Mouse (Mus musculus) heart, embryonic 16.5 days (tissue): ENCODE data around the gene Tbc1d9b. TPM values are rescaled to one million over a fixed set of nuclear protein-coding genes. Genes with fewer than 3 reads are reported as not detected.

Source experiments
- ATAC-seq: fragments of 200-750 bp; cut with Nextera tagmentation; replicated peaks from 2 replicates; pipeline ENCODE4 v1.8.0; 2017; ENCODE audit warnings: moderate number of reproducible peaks; ENCODE audit not compliant: insufficient read depth, low FRiP score; ENCODE audit errors: extremely low read depth
- H3K27ac ChIP-seq: fragments of 300-500 bp; sonication (generic); 2 replicates; pipeline ENCODE4 v1.5.1; 2014; ENCODE audit warnings: mild to moderate bottlenecking, low read length, control low read depth, moderate library complexity
- H3K27me3 ChIP-seq: fragments of 300-500 bp; sonication (generic); 2 replicates; pipeline ENCODE4 v1.6.1; 2014; ENCODE audit warnings: low read length, mixed read lengths; ENCODE audit not compliant: control insufficient read depth, insufficient read depth
- H3K36me3 ChIP-seq: fragments of 300-500 bp; sonication (generic); 2 replicates; pipeline ENCODE4 v1.6.1; 2014; ENCODE audit not compliant: control insufficient read depth, insufficient read depth
- H3K4me1 ChIP-seq: fragments of 300-500 bp; sonication (generic); 2 replicates; pipeline ENCODE4 v1.6.1; 2014; ENCODE audit warnings: low read length, mixed read lengths; ENCODE audit not compliant: control insufficient read depth, insufficient read depth
- H3K4me2 ChIP-seq: fragments of 300-500 bp; sonication (generic); 2 replicates; pipeline ENCODE4 v1.6.1; 2014; ENCODE audit warnings: low read depth, mild to moderate bottlenecking, control low read depth, low read length
- H3K4me3 ChIP-seq: fragments of 300-500 bp; sonication (generic); 2 replicates; pipeline ENCODE4 v1.5.1; 2014; ENCODE audit warnings: mild to moderate bottlenecking, control low read depth, low read length
- H3K9ac ChIP-seq: fragments of 300-500 bp; sonication (generic); 2 replicates; pipeline ENCODE4 v1.6.1; 2014; ENCODE audit warnings: low read length, control low read depth
- H3K9me3 ChIP-seq: fragments of 300-500 bp; sonication (generic); replicated peaks from 2 replicates; pipeline ENCODE4 v1.6.1; 2016; ENCODE audit warnings: low read length; ENCODE audit not compliant: control insufficient read depth
- WGBS: fragments of 180-500 bp; shearing (Covaris S2); extraction: QIAGEN DNeasy Blood & Tissue Kit; methylation state at CpG from one replicate; pipeline ENCODE4 v1.1.7; 2014; 5-methylcytosine and 5-hydroxymethylcytosine counted together
- polyA plus RNA-seq: library from polyadenylated mRNA; unstranded; fragments of >200 nt; fragmentation: Nextera tagmentation; extraction: Ambion mirVana; gene quantifications from 2 replicates; pipeline ENCODE4 v1.2.1, GENCODE M21; 2015

Tbc1d9b gene
- polyA plus RNA-seq, 1 experiment from 2014 or later = 34.1 TPM

- H3K36me3 ChIP-seq = peaks cover 70% of the 10 kb centered on the region
- peak overlapping the region; percentile 6; the same call in 1 of the 2 replicates for H3K9ac ChIP-seq
- peaks cover 14% of the 10 kb centered on the region for H3K4me1 ChIP-seq
- H3K4me3 ChIP-seq = no peak overlapping the region
- no peak for ATAC-seq
- peak overlapping the region; percentile 77 for H3K27ac ChIP-seq
- 94% methylated on average over 11 of the region's 11 CpGs for WGBS
- no peaks in the 10 kb centered on the region for H3K27me3 ChIP-seq
- no peaks in the 10 kb centered on the region for H3K9me3 ChIP-seq
- H3K4me2 ChIP-seq = no peak overlapping the region
These were observed 16.8 kb downstream of the Tbc1d9b start for GRCm38 (mm10) chr11:50147958-50148476.

- ATAC-seq = no peak
- no peaks in the 10 kb centered on the region for H3K9me3 ChIP-seq
- 85% methylated on average over 7 of the region's 7 CpGs for WGBS
- no peak overlapping the region for H3K4me3 ChIP-seq
- H3K4me1 ChIP-seq = peaks cover 14% of the 10 kb centered on the region
- no peak overlapping the region for H3K9ac ChIP-seq
- H3K36me3 ChIP-seq = peaks cover 68% of the 10 kb centered on the region
- no peak overlapping the region for H3K4me2 ChIP-seq
- no peaks in the 10 kb centered on the region for H3K27me3 ChIP-seq
- no peak overlapping the region for H3K27ac ChIP-seq
These were observed 18.0 kb downstream of the Tbc1d9b start for GRCm38 (mm10) chr11:50149200-50149599.

GRCm38 (mm10) chr11:50149603-50150150, 18.5 kb downstream of the Tbc1d9b start:
- Histone ChIP-seq H3K9ac (no peak overlapping the region), H3K36me3 (peaks cover 68% of the 10 kb centered on the region), H3K4me2 (no peak overlapping the region), H3K4me3 (no peak overlapping the region), H3K4me1 (peaks cover 14% of the 10 kb centered on the region), H3K9me3 (no peaks in the 10 kb centered on the region), H3K27me3 (no peaks in the 10 kb centered on the region), H3K27ac (no peak overlapping the region)
- WGBS = 81% methylated on average over 9 of the region's 9 CpGs
- ATAC-seq = no peak

DNA sequence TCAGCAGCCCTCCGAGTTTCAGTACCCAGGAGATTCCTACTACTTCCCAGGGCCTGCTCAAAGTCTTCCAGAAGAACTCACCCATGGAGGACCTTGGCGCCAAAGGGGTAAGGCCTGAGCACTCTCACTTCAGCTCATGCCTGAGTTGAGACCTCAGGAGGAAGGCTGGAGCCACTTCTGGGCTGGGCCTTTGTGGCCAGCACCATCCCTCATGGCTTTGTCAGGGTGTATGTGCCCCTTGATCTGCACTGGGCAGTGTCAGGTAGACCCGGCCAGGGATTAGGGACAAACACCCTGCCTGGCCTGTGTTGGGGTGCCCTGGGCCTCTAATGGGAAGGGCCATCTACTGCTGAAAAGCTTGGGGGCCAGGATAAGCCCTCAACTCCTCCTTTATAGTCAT, 20.2 kb downstream of the Tbc1d9b start:
- peaks cover 14% of the 10 kb centered on the region for H3K4me1 ChIP-seq
- no peak overlapping the region for H3K9ac ChIP-seq
- no peak overlapping the region for H3K4me3 ChIP-seq
- no peak for ATAC-seq
- H3K4me2 ChIP-seq = no peak overlapping the region
- H3K9me3 ChIP-seq = no peaks in the 10 kb centered on the region
- peaks cover 63% of the 10 kb centered on the region for H3K36me3 ChIP-seq
- WGBS = 87% methylated on average over 3 of the region's 3 CpGs
- no peaks in the 10 kb centered on the region for H3K27me3 ChIP-seq
- no peak overlapping the region for H3K27ac ChIP-seq

- 69% methylated on average over 9 of the region's 9 CpGs for WGBS
- H3K4me2 ChIP-seq = no peak overlapping the region
These were observed 23.0 kb downstream of the Tbc1d9b start for GRCm38 (mm10) chr11:50154166-50154565.

GRCm38 (mm10) chr11:50154777-50155520, 23.8 kb downstream of the Tbc1d9b start:
- Histone ChIP-seq H3K4me1 (no peaks in the 10 kb centered on the region), H3K36me3 (peaks cover 71% of the 10 kb centered on the region), H3K27me3 (no peaks in the 10 kb centered on the region), H3K9me3 (no peaks in the 10 kb centered on the region), H3K4me2 (no peak overlapping the region), H3K4me3 (no peak overlapping the region), H3K27ac (no peak overlapping the region), H3K9ac (no peak overlapping the region)
- WGBS = 74% methylated on average over 12 of the region's 12 CpGs
- ATAC-seq = no peak

More at GRCm38 (mm10) chr11:50154166-50154565, 23.0 kb downstream of the Tbc1d9b start:
- no peak overlapping the region for H3K9ac ChIP-seq
- peaks cover 79% of the 10 kb centered on the region for H3K36me3 ChIP-seq
- H3K4me1 ChIP-seq = no peaks in the 10 kb centered on the region
- H3K27me3 ChIP-seq = no peaks in the 10 kb centered on the region
- no peaks in the 10 kb centered on the region for H3K9me3 ChIP-seq
- no peak for ATAC-seq
- H3K27ac ChIP-seq = no peak overlapping the region
- no peak overlapping the region for H3K4me3 ChIP-seq

- H3K4me3 ChIP-seq = no peak overlapping the region
- H3K27me3 ChIP-seq = no peaks in the 10 kb centered on the region
- WGBS = 91% methylated on average over 2 of the region's 2 CpGs
These were observed 24.6 kb downstream of the Tbc1d9b start for GRCm38 (mm10) chr11:50155785-50156184.

DNA sequence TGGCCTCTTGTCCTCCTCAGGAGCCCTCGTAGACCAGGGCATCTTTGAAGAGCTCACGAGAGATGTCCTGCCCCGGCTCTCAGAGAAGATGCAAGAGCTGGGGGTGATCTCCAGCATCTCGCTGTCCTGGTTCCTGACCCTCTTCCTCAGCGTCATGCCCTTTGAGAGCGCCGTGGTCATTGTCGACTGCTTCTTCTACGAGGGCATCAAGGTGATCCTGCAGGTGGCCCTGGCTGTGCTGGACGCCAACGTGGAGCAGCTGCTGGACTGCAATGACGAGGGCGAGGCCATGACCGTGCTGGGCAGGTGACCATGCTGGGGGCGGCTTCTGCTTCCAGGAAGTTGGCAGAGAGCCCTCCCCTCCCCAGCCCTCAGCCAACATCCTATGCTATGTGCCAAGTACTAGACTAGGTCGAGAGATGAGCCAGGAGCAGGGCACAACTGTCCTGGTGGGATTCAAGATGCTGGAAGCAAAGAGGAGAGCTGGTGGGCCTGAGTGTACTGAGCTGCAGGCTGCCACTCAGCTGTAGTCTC, 25.6 kb downstream of the Tbc1d9b start:
- Histone ChIP-seq H3K4me3 (no peak overlapping the region), H3K9ac (no peak overlapping the region), H3K9me3 (no peaks in the 10 kb centered on the region), H3K4me2 (no peak overlapping the region), H3K27me3 (no peaks in the 10 kb centered on the region), H3K27ac (no peak overlapping the region), H3K4me1 (no peaks in the 10 kb centered on the region), H3K36me3 (peaks cover 53% of the 10 kb centered on the region)
- WGBS = 87% methylated on average over 16 of the region's 16 CpGs
- ATAC-seq = no peak

More at GRCm38 (mm10) chr11:50155785-50156184, 24.6 kb downstream of the Tbc1d9b start:
- Histone ChIP-seq H3K4me1 (no peaks in the 10 kb centered on the region), H3K9me3 (no peaks in the 10 kb centered on the region), H3K4me2 (no peak overlapping the region), H3K36me3 (peaks cover 63% of the 10 kb centered on the region), H3K9ac (no peak overlapping the region), H3K27ac (no peak overlapping the region)
- no peak for ATAC-seq

- Histone ChIP-seq H3K4me1 (no peaks in the 10 kb centered on the region), H3K27me3 (no peaks in the 10 kb centered on the region), H3K9me3 (no peaks in the 10 kb centered on the region), H3K4me2 (no peak overlapping the region), H3K9ac (no peak overlapping the region), H3K4me3 (no peak overlapping the region), H3K27ac (no peak overlapping the region), H3K36me3 (peaks cover 39% of the 10 kb centered on the region)
- ATAC-seq = no peak
- 87% methylated on average over 7 of the region's 7 CpGs for WGBS
These were observed 27.1 kb downstream of the Tbc1d9b start for GRCm38 (mm10) chr11:50158346-50158745.
